Mouse (Mus musculus) forebrain, embryonic 11.5 days (tissue): ENCODE results near the gene Rnf128. TPM values are rescaled to one million over a fixed set of nuclear protein-coding genes. Genes with fewer than 3 reads are reported as not detected.

Experiments
- ATAC-seq: fragments of 200-750 bp; cut with Nextera tagmentation; replicated peaks from 2 replicates; pipeline ENCODE4 v1.8.0; 2017; ENCODE audit warnings: moderate TSS enrichment; ENCODE audit not compliant: low FRiP score
- DNase-seq: peaks from one replicate; pipeline ENCODE4 v3.0.0-alpha.2; 2017; ENCODE audit warnings: low spot score
- H3K27ac ChIP-seq: fragments of 300-500 bp; sonication (generic); 2 replicates; pipeline ENCODE4 v1.5.1; 2014; ENCODE audit warnings: low read depth, low read length
- H3K27me3 ChIP-seq: fragments of 300-500 bp; sonication (generic); 2 replicates; pipeline ENCODE4 v1.6.1; 2014; ENCODE audit warnings: mild to moderate bottlenecking, low read length, mixed read lengths; ENCODE audit not compliant: control insufficient read depth, insufficient read depth
- H3K36me3 ChIP-seq: fragments of 300-500 bp; sonication (generic); 2 replicates; pipeline ENCODE4 v1.6.1; 2014; ENCODE audit warnings: mild to moderate bottlenecking, low read length, moderate library complexity, mixed read lengths; ENCODE audit not compliant: control insufficient read depth, insufficient read depth
- H3K4me1 ChIP-seq: fragments of 300-500 bp; sonication (generic); replicated peaks from 2 replicates; pipeline ENCODE4 v1.6.1; 2014; ENCODE audit warnings: low read length, mixed read lengths; ENCODE audit not compliant: control insufficient read depth, insufficient read depth
- H3K4me2 ChIP-seq: fragments of 300-500 bp; sonication (generic); 2 replicates; pipeline ENCODE4 v1.6.1; 2014; ENCODE audit warnings: low read depth, mild to moderate bottlenecking, low read length, moderate library complexity, mixed read lengths; ENCODE audit not compliant: severe bottlenecking
- H3K4me3 ChIP-seq: fragments of 300-500 bp; sonication (generic); 2 replicates; pipeline ENCODE4 v1.5.1; 2014; ENCODE audit warnings: low read depth, low read length
- H3K9ac ChIP-seq: fragments of 300-500 bp; sonication (generic); 2 replicates; pipeline ENCODE4 v1.6.1; 2014; ENCODE audit warnings: low read length
- H3K9me3 ChIP-seq: fragments of 300-500 bp; sonication (generic); 2 replicates; pipeline ENCODE4 v1.6.1; 2016; ENCODE audit warnings: low read length, mixed read lengths; ENCODE audit not compliant: control insufficient read depth
- WGBS: fragments of 180-500 bp; shearing (Covaris S2); extraction: QIAGEN DNeasy Blood & Tissue Kit; methylation state at CpG from one replicate; pipeline ENCODE4 v1.1.7; 2014; 5-methylcytosine and 5-hydroxymethylcytosine counted together
- polyA plus RNA-seq: library from polyadenylated mRNA; unstranded; fragments of >200 nt; fragmentation: Nextera tagmentation; extraction: Ambion mirVana; gene quantifications from 2 replicates; pipeline ENCODE4 v1.2.1, GENCODE M21; 2014

Gene Rnf128
- polyA plus RNA-seq, 1 experiment from 2014 or later = 2.1 TPM

DNA sequence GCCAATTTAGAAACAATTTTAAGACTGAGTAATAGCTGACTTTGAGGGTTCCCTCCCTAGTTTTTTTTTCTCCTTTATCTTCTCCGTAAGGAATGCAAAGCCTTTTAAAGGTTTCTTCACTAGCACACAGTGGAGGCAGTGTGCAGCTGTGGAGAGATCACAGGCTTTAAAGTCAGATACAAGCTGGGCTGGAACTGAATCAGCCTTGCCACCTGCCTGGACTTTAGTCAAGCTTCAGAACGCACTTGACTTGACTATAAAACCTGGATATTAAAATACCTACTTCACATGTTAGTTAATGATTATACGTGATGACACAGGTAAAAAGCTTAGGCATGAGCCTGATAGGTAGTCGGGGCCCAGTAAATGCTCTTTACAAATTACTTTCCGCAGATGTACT is 89.1 kb downstream of the Rnf128 start:
- 80% methylated on average over 5 of the region's 5 CpGs for WGBS

DNA sequence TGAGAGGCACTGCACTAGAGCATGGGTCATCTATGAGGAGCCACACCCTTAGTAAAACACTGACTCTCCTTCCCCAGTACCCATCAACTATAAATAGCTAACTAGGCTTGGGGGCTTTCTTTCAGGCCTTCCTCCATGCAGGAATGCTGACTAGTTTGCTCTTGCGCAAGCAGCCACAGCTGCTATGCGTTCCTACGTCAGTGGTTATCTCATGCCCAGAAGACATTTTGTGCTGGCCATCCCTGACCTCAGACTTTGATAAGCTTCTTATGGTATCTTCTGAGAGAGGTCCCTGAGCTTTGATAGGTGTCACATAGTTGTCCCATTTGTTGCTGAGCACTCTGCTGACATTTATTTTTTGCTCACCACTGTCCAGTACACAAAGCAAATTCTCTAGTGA is 90.2 kb downstream of the Rnf128 start:
- Histone ChIP-seq H3K9ac (no peak overlapping the region), H3K4me2 (no peak overlapping the region), H3K27ac (no peak overlapping the region), H3K36me3 (no peaks in the 10 kb centered on the region), H3K4me3 (no peak overlapping the region), H3K4me1 (no peaks in the 10 kb centered on the region), H3K27me3 (peaks cover 2% of the 10 kb centered on the region; the same call in 1 of the 2 replicates), H3K9me3 (no peaks in the 10 kb centered on the region)
- ATAC-seq (no peak), DNase-seq (no peak)
- 91% methylated on average over 3 of the region's 3 CpGs for WGBS

More for the DNA sequence above, 89.1 kb downstream of the Rnf128 start:
- H3K4me1 ChIP-seq = no peaks in the 10 kb centered on the region
- H3K36me3 ChIP-seq = no peaks in the 10 kb centered on the region
- no peak overlapping the region for H3K4me3 ChIP-seq
- H3K27ac ChIP-seq = no peak overlapping the region
- no peak overlapping the region for H3K9ac ChIP-seq
- peaks cover 2% of the 10 kb centered on the region; the same call in 1 of the 2 replicates for H3K27me3 ChIP-seq
- DNase-seq = no peak
- H3K9me3 ChIP-seq = no peaks in the 10 kb centered on the region
- H3K4me2 ChIP-seq = no peak overlapping the region
- no peak for ATAC-seq

DNA sequence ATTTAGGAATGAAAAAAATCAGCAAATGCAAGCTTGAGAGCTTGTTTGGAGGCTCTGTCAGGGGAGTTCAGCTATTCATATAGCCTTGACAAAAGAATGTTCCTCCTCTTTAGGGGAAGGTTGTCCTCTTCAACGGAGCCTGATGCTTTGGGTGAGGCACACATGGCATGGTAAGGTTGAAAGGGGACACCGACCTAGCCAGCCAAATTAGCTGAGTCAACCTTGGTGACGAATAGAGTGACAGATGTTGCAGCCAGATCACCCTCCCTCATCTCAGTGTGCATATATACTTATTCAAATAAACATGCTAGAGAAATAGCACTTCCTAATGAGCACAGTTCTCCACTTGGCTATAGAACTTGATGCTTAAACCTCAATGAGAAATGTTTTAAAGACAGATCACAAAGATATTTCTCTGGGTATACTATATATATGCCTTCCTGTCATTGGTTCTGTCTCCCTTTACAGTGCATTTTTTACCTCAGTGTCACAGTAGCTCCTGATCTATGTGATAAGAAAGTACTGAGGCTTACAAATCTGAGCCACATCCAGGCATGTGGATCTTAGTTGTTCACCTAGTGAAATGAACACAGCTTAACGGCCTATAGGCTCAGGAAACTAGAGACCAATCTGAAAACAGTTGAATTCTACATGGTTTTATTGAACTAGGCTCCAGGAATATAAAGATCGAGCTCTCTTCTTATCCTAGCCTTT is 91.4 kb downstream of the Rnf128 start:
- Histone ChIP-seq H3K4me1 (no peaks in the 10 kb centered on the region), H3K4me2 (no peak overlapping the region), H3K4me3 (no peak overlapping the region), H3K9ac (no peak overlapping the region), H3K36me3 (no peaks in the 10 kb centered on the region), H3K27ac (no peak overlapping the region), H3K27me3 (peaks cover 2% of the 10 kb centered on the region; the same call in 1 of the 2 replicates), H3K9me3 (no peaks in the 10 kb centered on the region)
- DNase-seq (no peak), ATAC-seq (no peak)
- WGBS = 79% methylated on average over 5 of the region's 5 CpGs

DNA sequence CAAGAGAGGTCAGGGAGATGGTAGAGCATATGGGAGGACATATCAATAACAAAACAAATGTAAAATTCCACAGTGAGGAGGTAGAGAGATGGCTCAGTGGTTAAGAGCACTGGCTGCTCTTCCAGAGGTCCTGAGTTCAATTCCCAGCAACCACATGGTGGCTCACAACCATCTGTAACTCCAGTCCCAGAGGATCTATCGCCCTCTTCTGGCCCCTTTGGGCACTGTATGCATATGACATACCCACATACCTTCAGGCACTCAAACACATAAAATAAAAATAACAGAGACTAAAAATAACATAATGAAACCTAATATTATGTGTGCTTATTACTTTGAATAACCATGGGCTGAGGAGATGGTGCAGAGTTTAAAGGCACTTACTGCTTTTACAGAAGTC is 99.0 kb downstream of the Rnf128 start:
- H3K4me1 ChIP-seq = no peaks in the 10 kb centered on the region
- no peak for ATAC-seq
- H3K9me3 ChIP-seq = no peaks in the 10 kb centered on the region
- 82% methylated on average over 1 of the region's 1 CpGs for WGBS
- no peak overlapping the region for H3K27ac ChIP-seq
- H3K4me3 ChIP-seq = no peak overlapping the region
- DNase-seq = no peak
- H3K9ac ChIP-seq = no peak overlapping the region
- no peak overlapping the region for H3K4me2 ChIP-seq
- no peaks in the 10 kb centered on the region for H3K36me3 ChIP-seq
- H3K27me3 ChIP-seq = no peaks in the 10 kb centered on the region

DNA sequence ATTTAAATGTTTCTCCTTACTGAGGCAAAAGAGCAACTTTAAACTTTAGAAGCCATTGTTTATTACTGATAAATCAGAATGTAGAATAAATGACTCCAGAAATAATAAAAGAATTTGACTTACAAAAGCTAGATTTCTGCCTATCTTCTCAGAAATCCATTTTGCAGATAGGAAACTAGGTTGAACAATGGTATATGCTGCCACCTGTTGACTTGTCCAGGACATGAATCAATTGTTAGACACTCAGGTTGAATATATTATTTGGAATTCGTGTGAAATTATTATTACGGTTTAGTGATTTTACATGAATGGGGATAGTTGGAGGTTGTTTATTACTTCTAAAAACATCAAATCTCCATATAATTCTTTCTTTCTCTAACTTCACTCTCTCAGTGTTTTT is 102.7 kb downstream of the Rnf128 start:
- no peak overlapping the region for H3K27ac ChIP-seq
- no peaks in the 10 kb centered on the region for H3K9me3 ChIP-seq
- H3K4me2 ChIP-seq = no peak overlapping the region
- no peaks in the 10 kb centered on the region for H3K36me3 ChIP-seq
- H3K9ac ChIP-seq = no peak overlapping the region
- ATAC-seq (no peak), DNase-seq (no peak)
- no peaks in the 10 kb centered on the region for H3K4me1 ChIP-seq
- H3K4me3 ChIP-seq = no peak overlapping the region
- H3K27me3 ChIP-seq = no peaks in the 10 kb centered on the region
- WGBS = 86% methylated on average over 2 of the region's 2 CpGs

DNA sequence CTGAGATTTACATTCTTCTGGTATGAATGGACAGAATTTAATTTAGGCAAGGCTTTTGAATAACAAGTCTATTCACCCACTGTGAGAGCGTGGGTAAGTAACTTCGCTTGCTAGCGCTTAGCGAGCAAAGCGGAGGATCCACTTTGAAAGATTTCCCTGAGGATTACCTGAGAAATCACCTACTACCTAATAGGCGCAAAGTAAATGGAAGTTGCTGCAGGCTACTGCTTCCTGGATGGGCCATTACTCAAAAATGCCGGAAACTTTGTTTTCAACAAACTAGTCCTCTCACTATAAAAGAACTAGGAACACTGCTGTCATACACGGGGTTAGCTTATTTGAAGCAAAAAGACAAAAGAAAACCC is 121.3 kb downstream of the Rnf128 start:
- H3K4me2 ChIP-seq = peak overlapping the region; percentile 49
- ATAC-seq (no peak; the same call in 1 of the 2 replicates), DNase-seq (no peak)
- no peak overlapping the region for H3K27ac ChIP-seq
- H3K27me3 ChIP-seq = no peaks in the 10 kb centered on the region; the same call in none of the 2 replicates
- 17% methylated on average over 8 of the region's 8 CpGs for WGBS
- H3K4me3 ChIP-seq = peak overlapping the region; percentile 45
- no peaks in the 10 kb centered on the region for H3K4me1 ChIP-seq
- H3K9ac ChIP-seq = peak overlapping the region; percentile 16; the same call in 1 of the 2 replicates
- no peaks in the 10 kb centered on the region for H3K36me3 ChIP-seq
- no peaks in the 10 kb centered on the region for H3K9me3 ChIP-seq

DNA sequence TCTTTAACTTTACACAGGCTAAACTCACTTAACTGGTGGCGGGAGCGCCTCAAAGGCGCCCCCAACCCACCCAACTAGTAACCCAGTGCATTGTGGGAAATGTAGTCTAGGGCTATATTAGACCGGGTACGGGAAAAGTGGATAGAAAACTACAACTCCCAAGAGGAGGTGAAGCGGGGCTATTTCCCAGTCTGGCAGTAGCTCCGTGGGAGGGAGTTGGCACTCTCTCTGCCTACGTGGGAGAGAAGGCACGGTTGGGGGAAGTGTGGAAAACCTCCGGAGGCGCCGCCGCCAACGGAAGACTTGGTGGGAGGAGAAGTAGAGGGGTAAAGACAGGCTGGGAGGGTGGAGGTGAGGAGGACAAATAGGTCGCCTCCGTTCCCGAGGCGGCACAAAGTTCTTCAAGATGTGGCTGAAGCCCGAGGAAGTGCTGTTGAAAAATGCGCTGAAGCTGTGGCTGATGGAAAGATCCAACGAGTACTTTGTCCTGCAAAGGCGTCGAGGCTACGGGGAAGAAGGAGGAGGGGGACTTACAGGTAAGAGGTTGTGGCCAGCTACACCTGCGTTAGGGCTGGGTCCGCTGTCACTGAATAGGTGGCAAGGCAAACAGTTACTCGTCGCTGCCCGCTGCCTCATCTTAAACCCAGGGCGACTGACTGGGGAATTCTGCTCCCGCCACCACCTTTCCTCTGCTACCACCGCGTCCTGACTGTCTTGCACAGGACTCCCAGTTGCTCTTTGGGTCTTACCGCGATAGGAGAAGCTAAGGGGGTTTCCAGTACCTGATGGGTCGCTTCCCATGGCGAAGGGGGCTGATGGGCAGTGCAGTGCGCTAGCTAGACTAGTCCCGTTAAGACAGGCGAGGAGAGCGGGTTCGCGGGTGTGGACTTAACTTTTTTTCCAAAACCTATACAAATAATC is 121.9 kb downstream of the Rnf128 start, which contains the start of gene Tbc1d8b:
Gene Tbc1d8b (plus strand): TSS at position 222 of the 921 bp plus-strand sequence.
- no peak within 1 kb of the TSS for H3K27ac ChIP-seq
- 15% methylated on average over 43 of the region's 43 CpGs for WGBS
- H3K4me2 ChIP-seq = peak within 1 kb of the TSS; percentile 58
- peak; percentile 99 for ATAC-seq
- DNase-seq = peak; percentile 75
- H3K4me3 ChIP-seq = peak within 1 kb of the TSS; percentile 45
- no peaks in the 10 kb centered on the region for H3K4me1 ChIP-seq
- no peaks in the 10 kb centered on the region for H3K9me3 ChIP-seq
- no peaks in the 10 kb centered on the region; the same call in none of the 2 replicates for H3K27me3 ChIP-seq
- H3K9ac ChIP-seq = peak within 1 kb of the TSS; percentile 54
- no peaks in the 10 kb centered on the region for H3K36me3 ChIP-seq

DNA sequence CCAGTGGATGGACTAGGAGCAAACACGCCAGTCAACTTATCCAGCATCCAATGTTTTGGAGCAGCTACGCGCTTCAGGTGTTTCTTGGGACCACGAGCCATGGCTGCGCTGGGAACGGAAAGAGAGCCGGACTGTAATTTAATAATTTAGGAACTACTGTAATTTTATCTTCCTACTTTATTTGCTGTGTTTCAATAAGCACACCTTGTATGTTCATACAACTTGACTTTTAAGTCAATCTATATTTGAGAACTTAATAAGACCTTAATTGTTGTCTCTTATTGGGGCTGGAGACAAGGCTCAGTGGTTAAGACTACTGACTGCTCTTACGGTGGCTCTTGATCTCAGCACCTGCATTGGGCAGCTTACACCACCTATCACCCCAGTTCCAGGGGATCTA is 151.3 kb downstream of the Rnf128 start, which contains the start of gene Gm15013:
Gene Gm15013 (minus strand): TSS at position 101 of the 400 bp plus-strand sequence.
- no peak within 1 kb of the TSS for H3K9ac ChIP-seq
- no peaks in the 10 kb centered on the region for H3K27me3 ChIP-seq
- WGBS = 96% methylated on average over 8 of the region's 8 CpGs
- no peaks in the 10 kb centered on the region for H3K4me1 ChIP-seq
- no peak within 1 kb of the TSS for H3K4me3 ChIP-seq
- no peak within 1 kb of the TSS for H3K27ac ChIP-seq
- H3K4me2 ChIP-seq = no peak within 1 kb of the TSS
- H3K9me3 ChIP-seq = no peaks in the 10 kb centered on the region
- ATAC-seq (no peak), DNase-seq (no peak)
- no peaks in the 10 kb centered on the region for H3K36me3 ChIP-seq
